Mouse (Mus musculus) CD8-positive naive resting alpha-beta T cell, adult 57 days (primary cell): Measurements from ENCODE around the gene Ddx49. TPM values are rescaled to one million over a fixed set of nuclear protein-coding genes. Genes with fewer than 3 reads are reported as not detected.

Experiments
- total RNA-seq: library from RNA; stranded (reverse); gene quantifications from one replicate; pipeline ENCODE4 v1.2.4, GENCODE M21; 2023

Gene Ddx49
- 90.0 TPM for total RNA-seq

DNA sequence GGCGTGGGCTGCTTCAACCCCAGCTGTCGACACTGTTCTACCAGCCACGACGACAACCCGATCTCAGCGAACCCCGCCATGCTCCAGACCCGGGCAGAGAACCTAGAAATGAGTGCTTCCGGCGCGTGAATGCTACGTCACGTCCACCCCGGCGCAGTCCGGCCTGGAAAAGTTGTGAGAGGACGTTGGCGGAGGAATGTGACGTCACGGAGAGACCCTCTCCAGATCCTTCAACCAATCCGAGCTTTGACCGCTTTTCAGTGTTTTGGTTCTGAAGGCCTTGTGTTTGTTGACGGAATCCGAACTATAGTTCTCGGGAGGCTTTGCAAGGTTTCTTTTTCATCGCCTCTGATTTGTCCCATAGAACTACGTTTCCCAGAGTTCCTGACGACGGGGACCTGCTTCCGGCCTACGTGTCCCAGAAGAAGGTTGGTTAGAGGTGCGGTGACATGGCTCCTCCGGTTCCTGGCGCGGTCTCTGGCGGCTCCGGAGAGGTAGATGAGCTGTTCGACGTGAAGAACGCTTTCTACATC lies at the start of gene Ddx49, which contains the start of gene Cope:
TSS of gene Ddx49 (minus strand) at position 132 of the 533 bp plus-strand sequence.
TSS of gene Cope (plus strand) at position 161 of the 533 bp plus-strand sequence.

DNA sequence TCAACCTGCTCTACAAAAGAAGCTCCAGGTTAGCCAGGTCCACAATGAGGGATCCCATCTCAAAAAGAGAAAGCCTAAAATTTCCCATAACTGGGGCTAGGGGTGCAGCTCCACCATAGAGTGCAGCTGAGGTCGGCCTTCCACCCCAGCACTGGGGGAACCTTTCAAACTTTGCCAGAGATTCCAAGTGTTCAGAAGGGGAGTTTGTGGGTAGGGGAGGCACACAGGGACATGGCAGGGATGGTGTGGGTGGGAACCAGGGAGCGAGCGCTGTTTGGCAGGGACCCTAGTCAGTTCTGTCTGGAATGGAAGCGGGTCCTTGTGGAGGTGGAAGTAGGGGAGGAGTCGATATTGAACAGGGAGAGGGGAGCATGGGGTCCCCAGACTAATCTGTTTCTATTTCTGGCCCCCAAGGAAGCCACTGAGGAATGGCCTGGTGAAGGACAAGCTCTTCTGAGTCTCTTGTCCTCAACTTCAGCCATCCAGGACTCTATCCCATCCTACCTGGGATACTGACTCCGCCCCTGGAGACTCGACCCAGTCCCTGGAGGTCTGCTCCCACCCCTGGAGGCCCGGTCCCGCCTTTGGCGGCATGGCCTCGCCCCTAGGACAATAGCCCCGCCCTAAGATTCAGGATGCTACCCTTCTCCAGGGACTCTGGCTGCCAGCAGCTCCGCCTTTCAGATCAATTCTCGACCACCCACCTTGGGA lies 27.0 kb upstream of the Ddx49 start, which contains the start of gene Gdf1:
TSS of gene Gdf1 (plus strand) at position 694 of the 711 bp plus-strand sequence.

GRCm38 (mm10) chr8:70315624-70316510 lies 13.6 kb upstream of the Ddx49 start, which contains the start of gene Cers1:
Gene Cers1, plus strand, starts transcription at chr8:70315775.

DNA sequence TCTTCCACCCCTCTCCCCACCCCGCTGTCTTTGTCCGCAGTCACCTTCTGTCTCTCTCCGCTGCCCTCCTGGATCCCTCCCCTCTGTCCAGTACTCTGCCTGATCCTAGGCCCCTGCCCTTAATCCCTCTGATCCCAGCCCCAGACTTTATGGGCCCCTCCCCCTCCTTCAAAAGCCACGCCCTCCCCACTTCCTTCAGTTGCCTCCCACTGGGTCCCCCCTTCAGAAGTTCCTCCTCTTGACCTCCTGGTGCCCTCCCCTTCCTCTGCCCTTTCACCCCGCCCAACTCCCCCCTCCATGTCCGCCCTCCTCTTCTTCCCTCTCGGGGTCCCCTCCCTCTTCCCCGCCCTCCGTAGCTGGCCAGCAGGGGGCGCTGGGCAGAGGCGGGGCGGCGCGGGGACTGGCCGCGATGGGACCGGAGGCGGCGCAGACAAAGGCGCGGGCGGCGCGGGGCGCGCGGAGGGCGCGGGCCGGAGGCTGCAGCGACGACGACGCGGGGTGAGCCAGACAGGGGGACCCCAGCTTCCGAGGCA lies 19.6 kb downstream of the Ddx49 start, which contains the start of gene Homer3:
TSS of gene Homer3 (plus strand) at position 225 of the 533 bp plus-strand sequence.

Other genes with a start within 250 kb of the Ddx49 start
- gene Tm6sf2, start 229.6 kb downstream of the Ddx49 start, total RNA-seq, result not detected
- not detected for gene Hapln4, start 219.0 kb downstream of the Ddx49 start, total RNA-seq
- gene Ncan, start 181.6 kb downstream of the Ddx49 start, total RNA-seq, result not detected
- gene Nr2c2ap, start 171.2 kb downstream of the Ddx49 start, total RNA-seq, result 32.8 TPM
- 24.6 TPM for gene Rfxank, start 163.3 kb downstream of the Ddx49 start, total RNA-seq
- 55.0 TPM for gene Borcs8, start 163.0 kb downstream of the Ddx49 start, total RNA-seq
- 3.0 TPM for gene Mef2b, start 162.8 kb downstream of the Ddx49 start, total RNA-seq
- gene Tmem161a, start 130.1 kb downstream of the Ddx49 start, total RNA-seq, result 41.8 TPM
- 11.4 TPM for gene Slc25a42, start 90.2 kb downstream of the Ddx49 start, total RNA-seq
- 58.6 TPM for gene Sugp2, start 68.3 kb downstream of the Ddx49 start, total RNA-seq
- gene Armc6, start 68.0 kb downstream of the Ddx49 start, total RNA-seq, result 11.6 TPM
- 6.5 TPM for gene Homer3, start 19.7 kb downstream of the Ddx49 start, total RNA-seq
- 103 TPM for gene Cope, start within 50 bp of the Ddx49 start, total RNA-seq
- not detected for gene Cers1, start 13.3 kb upstream of the Ddx49 start, total RNA-seq
- gene Gdf1, start 27.3 kb upstream of the Ddx49 start, total RNA-seq, result not detected
- gene Upf1, start 50.8 kb upstream of the Ddx49 start, total RNA-seq, result 79.1 TPM
- gene Comp, start 71.1 kb upstream of the Ddx49 start, total RNA-seq, result 1.2 TPM
- gene Crtc1, start 137.1 kb upstream of the Ddx49 start, total RNA-seq, result 21.6 TPM
- 7.7 TPM for gene Klhl26, start 174.5 kb upstream of the Ddx49 start, total RNA-seq
- not detected for gene Tmem59l, start 184.9 kb upstream of the Ddx49 start, total RNA-seq
- gene Crlf1, start 190.7 kb upstream of the Ddx49 start, total RNA-seq, result not detected
- 51.6 TPM for gene Rex1bd, start 204.3 kb upstream of the Ddx49 start, total RNA-seq
- 3,862 TPM for gene Uba52, start 208.3 kb upstream of the Ddx49 start, total RNA-seq
- 240 TPM for gene Fkbp8, start 225.2 kb upstream of the Ddx49 start, total RNA-seq
- gene Kxd1, start 225.5 kb upstream of the Ddx49 start, total RNA-seq, result 61.7 TPM
- 34.7 TPM for gene Ell, start 237.0 kb upstream of the Ddx49 start, total RNA-seq